Mouse (Mus musculus) spleen, adult 18-20 months (tissue): ENCODE results near the gene Lrrc1.
"Not testable (repeated sequence)": the region's sequence is repeated elsewhere in the genome, so short reads cannot be mapped to it uniquely, and the experiment has no call there.

Experiments
- DNase-seq, 2 experiments: peaks; one replicate each; pipeline ENCODE4 v3.0.0; 2022; ENCODE audit warnings: mixed read lengths in 2 of 2

The Lrrc1 gene

DNA sequence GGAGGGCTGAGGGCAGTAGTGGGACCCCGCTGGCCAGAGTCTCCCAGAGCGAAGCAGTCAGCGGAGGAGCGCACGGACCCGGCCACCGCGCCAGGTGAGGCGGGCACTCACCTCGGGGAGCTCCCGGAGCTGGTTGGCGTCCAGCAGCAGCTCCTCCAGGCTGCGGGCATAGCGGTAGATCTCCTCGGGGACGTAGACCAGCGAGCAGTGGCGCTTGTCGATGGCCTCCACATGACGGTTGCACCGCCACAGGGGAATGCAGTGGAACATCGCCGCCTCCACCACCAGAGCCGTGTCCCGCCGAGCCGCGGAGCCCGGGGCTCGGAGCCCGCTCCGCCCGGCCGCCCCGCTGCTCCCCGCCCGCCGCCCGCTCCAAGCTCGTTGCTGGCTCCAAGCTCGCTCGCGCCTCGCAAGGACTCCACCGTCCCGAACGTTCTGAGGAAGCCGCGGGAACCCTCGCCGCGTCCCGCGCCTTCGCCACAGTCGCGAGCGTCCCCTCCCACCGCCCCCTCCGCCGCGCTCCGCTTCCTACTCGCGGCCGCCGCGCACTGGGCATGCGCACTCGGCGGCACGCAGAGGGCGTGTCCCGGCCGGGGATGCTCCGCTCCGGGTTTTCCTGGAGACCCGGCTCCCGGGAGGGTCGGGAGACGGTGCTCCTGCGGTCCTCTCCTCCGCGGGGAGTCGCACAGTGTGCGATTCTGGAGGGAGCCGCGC is at the start of gene Lrrc1:
Lrrc1 (minus strand) TSS at position 517 of the 714 bp plus-strand sequence.
- DNase-seq = peak; percentile 70 to 82

GRCm38 (mm10) chr9:77592423-77592822 is 47.8 kb upstream of the Lrrc1 start:
- no peak for DNase-seq

DNA sequence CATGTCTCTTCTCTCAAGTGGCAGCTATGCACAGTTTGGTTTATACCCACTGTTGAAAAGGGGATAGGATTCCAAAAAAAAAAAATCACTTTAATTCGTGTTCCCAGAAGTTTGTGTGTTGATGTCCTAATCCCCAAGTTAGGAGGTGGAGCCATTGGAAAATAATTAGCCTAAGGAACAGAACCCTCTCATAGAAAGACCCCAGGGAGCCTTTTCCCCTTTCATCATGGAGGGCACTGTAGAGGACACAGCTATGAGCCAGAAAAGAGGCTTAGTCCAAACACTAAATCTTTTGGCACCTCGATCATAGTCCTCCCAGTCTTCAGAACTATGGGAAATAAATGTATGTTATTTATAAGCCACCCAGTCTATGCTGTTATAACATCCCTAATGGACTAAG is 44.8 kb upstream of the Lrrc1 start:
- DNase-seq = no peak

DNA sequence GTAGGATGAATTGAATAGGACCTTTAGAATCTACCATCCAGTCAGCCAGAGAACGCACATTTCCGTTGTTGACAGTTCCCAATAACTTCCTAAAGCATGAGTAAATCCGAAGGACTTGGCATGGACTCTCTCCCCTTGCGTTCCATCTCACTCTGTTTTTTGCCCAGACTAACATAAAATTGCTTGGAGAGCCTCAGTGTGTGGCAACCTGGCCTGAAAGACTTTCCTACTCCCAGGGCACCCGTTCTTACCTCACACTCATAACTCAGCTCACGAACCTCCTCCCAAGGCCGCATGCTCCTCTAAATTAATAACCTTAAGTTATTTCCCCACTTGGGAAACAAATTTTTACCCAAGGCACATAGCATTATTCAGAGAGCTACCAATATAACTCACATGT is 42.9 kb upstream of the Lrrc1 start:
- DNase-seq = no peak

GRCm38 (mm10) chr9:77586806-77587591 is 42.3 kb upstream of the Lrrc1 start:
- no peak for DNase-seq

- no peak for DNase-seq
Observed at GRCm38 (mm10) chr9:77584746-77585145, 40.1 kb upstream of the Lrrc1 start.

DNA sequence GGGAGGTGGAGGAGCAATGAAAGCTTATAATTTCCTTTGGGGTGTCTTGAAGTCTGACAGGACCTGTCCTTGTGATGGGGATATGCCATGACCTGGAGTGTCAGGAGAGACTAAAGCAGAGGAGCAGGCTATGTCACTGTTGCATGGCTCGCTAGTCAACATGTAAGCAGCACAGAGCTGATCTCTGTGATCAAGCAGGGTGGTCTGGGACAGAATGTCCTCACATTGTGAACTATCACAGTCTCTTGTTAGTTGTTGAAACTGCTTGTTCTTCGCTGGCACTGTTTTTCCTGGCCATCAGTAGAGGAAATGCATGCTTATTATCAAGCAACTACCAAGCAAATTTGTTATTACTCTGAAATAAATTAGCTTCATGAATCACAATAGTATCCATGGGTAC is 38.6 kb upstream of the Lrrc1 start:
- no peak for DNase-seq

DNA sequence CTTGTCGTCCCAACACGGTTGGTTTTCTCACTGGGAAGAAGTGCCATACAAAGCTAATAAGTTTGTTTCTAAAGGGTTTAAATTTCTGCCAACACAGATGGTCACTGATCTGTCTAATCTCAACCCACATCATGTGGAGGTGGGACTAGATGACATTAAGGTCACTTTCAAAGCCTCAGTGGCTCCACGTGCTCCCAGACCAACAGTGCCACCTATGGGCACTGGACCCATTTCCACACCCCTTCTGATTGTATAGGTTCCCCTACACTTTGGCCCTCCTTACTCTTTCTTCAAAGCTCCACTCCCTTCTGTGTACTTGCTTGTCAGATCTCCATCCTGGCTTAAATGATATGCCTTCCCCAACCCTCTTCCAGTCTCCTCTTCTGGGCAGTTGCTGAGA is 35.2 kb upstream of the Lrrc1 start:
- DNase-seq = no peak

GRCm38 (mm10) chr9:77577931-77578330 is 33.3 kb upstream of the Lrrc1 start:
- no peak for DNase-seq

- DNase-seq = no peak
Observed at GRCm38 (mm10) chr9:77577409-77577808, 32.7 kb upstream of the Lrrc1 start.

DNA sequence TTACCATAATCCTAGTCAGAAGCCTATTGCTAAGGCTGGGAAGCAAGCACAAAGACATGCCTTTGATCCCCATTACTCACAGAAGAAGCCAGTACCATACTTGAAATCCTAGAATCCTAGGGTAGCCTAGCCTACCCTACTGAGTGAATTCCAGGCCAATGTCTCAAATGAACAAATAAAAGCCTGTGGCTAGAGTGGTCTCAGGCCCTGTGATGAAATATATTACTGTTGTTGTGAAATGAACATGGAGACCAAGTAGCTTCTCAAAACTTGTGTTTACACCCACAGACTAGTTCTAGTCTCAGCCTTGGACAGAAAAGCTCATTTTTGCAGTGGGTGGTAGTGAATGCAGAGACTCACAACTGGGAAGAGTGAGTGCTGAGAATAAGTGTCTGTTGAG is 31.6 kb upstream of the Lrrc1 start:
- no peak for DNase-seq

DNA sequence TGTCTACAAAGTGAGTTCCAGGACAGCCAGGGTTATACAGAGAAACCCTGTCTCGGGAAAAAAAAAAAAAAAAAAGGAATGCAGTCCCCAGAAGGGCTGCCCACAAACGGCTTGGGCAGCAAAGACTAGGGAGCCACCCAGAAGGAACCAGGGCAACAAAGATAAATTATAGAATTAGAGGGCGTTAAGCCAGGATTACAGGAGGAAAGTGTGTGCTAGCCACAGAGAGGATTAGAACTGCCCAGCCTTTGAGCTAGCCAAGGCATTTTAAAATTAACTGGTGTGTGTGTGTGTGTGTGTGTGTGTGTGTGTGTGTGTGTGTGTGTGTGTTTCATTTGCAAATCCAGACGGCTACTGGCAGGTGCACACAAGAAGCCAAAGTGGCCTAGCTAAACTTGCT is 30.3 kb upstream of the Lrrc1 start:
- DNase-seq = not testable (repeated sequence)

- DNase-seq = no peak
Observed at GRCm38 (mm10) chr9:77571851-77572250, 27.2 kb upstream of the Lrrc1 start.

GRCm38 (mm10) chr9:77568789-77569506 is 24.3 kb upstream of the Lrrc1 start:
- no peak for DNase-seq

- no peak for DNase-seq
Observed at GRCm38 (mm10) chr9:77561827-77562226, 17.2 kb upstream of the Lrrc1 start.

GRCm38 (mm10) chr9:77557963-77558362 is 13.3 kb upstream of the Lrrc1 start:
- DNase-seq = no peak

DNA sequence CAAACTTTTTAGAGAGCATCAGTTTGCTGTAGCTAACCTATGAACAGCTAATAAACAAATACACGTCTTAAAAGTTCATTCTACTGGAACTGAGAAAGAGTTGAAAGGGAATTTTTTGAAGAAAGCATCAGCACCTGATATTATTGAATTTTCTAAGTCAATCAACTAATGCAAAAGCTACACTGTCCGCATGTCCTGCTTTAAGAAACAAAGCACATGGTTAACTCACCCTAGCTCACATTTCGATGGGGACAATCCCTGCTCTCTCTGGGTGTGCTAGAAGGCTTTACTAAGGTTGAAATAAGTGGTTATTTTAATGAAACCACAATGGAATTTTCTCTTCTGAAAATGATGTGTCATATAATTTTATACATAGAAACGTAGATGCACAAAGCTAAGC is 12.5 kb upstream of the Lrrc1 start:
- DNase-seq = no peak

DNA sequence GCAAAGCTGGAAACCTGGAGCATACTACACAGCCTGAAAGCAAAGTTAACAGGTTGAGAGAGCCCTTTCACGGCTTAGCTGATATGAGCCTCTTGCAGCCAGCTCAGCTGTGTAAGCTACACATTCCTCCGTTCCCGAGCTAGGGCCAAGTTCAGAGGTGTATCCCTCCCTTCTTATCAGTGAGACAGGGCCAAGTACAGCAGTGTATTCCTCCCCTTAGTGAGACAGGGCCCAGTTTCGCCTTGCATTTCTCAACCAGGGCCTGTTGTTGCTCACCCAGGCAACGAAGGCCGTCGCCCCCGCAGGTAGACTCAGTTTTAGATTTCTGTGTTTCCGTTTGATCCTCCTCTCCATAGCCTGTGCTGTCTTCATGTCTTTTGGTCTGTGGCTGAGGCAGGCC is 11.8 kb upstream of the Lrrc1 start:
- no peak for DNase-seq

DNA sequence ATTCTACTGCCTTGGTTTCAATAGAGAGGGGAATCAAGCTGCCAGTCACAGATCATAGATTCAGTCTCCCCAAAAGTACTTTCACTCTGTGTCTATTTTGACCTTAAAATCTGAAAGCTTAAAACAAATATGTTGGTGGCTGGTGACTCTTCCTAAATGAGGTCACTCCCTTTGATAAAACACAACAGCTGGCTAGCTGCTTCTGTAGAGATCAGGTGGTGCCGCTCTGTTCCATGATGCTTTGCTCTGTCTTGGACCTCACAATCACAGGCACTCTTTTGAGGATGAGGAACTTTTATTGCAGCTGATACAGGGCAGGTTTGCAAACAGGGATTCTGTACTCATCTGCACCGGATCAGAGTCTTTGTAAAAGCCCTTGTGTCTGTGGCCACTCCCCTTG is 8.8 kb upstream of the Lrrc1 start:
- no peak for DNase-seq

GRCm38 (mm10) chr9:77551036-77551512 is 6.4 kb upstream of the Lrrc1 start:
- DNase-seq = no peak

DNA sequence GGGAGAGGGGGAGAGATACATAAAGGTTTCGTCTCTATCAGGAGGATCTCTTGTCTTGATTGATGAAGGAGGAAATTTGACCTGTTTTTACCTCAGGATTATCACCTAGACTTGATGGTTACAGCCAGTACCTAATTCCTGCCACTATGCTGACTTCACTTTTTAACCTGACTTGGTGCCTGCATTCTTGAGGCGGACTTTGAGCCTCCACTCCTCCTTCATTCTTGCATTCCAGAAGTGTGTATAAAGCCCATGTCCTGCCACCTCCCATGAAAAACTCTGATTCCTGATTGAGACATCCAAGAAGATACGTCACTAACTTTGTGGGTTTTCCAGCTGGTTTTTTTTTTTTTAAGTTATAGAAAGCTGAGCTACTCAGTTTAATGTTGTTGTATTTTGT is 1.3 kb upstream of the Lrrc1 start:
- no peak for DNase-seq

GRCm38 (mm10) chr9:77545068-77545421 is 375 bp upstream of the Lrrc1 start:
- DNase-seq = no peak
